Mouse (Mus musculus) limb, embryonic 13.5 days (tissue): ENCODE results near the gene Polr3h. TPM values are rescaled to one million over a fixed set of nuclear protein-coding genes. Genes with fewer than 3 reads are reported as not detected.

ENCODE experiments used
- ATAC-seq: fragments of 200-750 bp; cut with Nextera tagmentation; 2 replicates; pipeline ENCODE4 v1.8.0; 2017; ENCODE audit warnings: low read depth, moderate number of reproducible peaks, moderate TSS enrichment; ENCODE audit not compliant: low FRiP score
- H3K27ac ChIP-seq: fragments of 300-500 bp; sonication (generic); 2 replicates; pipeline ENCODE4 v1.5.1; 2015; ENCODE audit warnings: inconsistent platforms, mild to moderate bottlenecking, moderate library complexity
- H3K27me3 ChIP-seq: fragments of 300-500 bp; sonication (generic); 2 replicates; pipeline ENCODE4 v1.6.1; 2015; ENCODE audit warnings: mild to moderate bottlenecking, inconsistent platforms
- H3K36me3 ChIP-seq: fragments of 300-500 bp; sonication (generic); 2 replicates; pipeline ENCODE4 v1.6.1; 2015; ENCODE audit warnings: inconsistent platforms, mild to moderate bottlenecking, moderate library complexity
- H3K4me1 ChIP-seq: fragments of 300-500 bp; sonication (generic); 2 replicates; pipeline ENCODE4 v1.6.1; 2015; ENCODE audit warnings: inconsistent platforms
- H3K4me2 ChIP-seq: fragments of 300-500 bp; sonication (generic); replicated peaks from 2 replicates; pipeline ENCODE4 v1.6.1; 2015; ENCODE audit warnings: inconsistent platforms, mild to moderate bottlenecking, moderate library complexity
- H3K4me3 ChIP-seq: fragments of 300-500 bp; sonication (generic); 2 replicates; pipeline ENCODE4 v1.5.1; 2015; ENCODE audit warnings: moderate library complexity, mild to moderate bottlenecking, inconsistent platforms
- H3K9ac ChIP-seq: fragments of 300-500 bp; sonication (generic); 2 replicates; pipeline ENCODE4 v1.6.1; 2015; ENCODE audit warnings: mild to moderate bottlenecking, inconsistent platforms
- H3K9me3 ChIP-seq: fragments of 300-500 bp; sonication (generic); 2 replicates; pipeline ENCODE4 v1.6.1; 2016; ENCODE audit warnings: inconsistent platforms
- WGBS: fragments of 180-500 bp; shearing (Covaris S2); methylation state at CpG from one replicate; pipeline ENCODE4 v1.1.7; 2015; 5-methylcytosine and 5-hydroxymethylcytosine counted together
- polyA plus RNA-seq: library from polyadenylated mRNA; unstranded; fragments of >200 nt; fragmentation: Nextera tagmentation; extraction: Ambion mirVana; gene quantifications from 2 replicates; pipeline ENCODE4 v1.2.1, GENCODE M21; 2015

The Polr3h gene
- polyA plus RNA-seq, 1 experiment from 2014 or later: 57.9 TPM

DNA sequence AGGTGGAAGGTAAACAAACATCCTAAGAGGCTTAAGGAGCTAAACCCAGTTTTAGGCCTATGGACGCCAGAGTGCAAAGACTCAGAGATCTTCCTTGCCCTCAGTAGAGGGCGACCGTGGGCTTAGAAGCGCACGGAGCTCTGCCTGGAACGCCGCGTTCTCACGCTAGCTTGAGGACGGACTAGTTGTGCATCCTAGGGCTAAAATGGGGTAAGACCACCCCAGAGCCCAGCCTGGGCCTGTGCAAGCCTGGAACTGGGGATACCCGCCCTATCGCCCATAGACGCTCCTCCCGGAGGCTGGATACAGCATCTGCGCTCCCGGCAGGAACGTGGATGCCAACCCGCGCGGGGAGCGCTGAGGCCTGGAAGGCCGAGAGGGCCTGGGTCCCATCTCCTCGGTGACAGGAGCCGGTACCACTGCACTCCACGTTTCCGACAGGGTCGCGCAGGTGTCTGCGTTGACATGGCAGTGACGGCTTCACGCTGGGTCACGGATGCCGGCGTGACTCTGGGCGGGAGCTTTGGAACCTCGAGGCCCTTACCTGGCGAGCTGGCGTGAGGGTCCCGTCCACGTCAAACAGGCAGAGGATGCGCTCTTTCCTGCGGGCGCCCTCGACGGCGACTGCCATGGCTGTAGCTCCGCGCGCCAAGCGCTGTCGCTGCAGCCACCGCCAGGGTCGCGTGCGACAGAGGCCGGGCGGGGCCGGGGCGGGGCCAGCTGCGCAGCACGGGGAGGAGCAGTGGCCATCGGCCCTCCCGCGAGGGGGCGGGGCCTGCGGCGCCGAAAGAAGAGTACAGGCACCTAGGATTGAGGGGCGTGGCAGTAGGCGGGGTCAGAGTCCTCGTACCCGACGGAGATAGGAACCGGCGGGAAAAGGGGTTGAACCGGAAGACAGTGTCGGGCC, 34.4 kb upstream of the Polr3h start, which contains the start of gene Pmm1:
Gene Pmm1, minus strand, starts transcription at position 760 of the 907 bp plus-strand sequence.
- Histone ChIP-seq H3K4me2 (peak within 1 kb of the TSS; percentile 100), H3K27ac (peak within 1 kb of the TSS; percentile 67), H3K9me3 (no peaks in the 10 kb centered on the region), H3K27me3 (no peaks in the 10 kb centered on the region), H3K9ac (peak within 1 kb of the TSS; percentile 81), H3K36me3 (peaks cover 3% of the 10 kb centered on the region; the same call in 1 of the 2 replicates), H3K4me3 (peak within 1 kb of the TSS; percentile 71), H3K4me1 (0 out of 2 replicates have a peak, but pooled peaks cover 5% of the 10 kb centered on the region)
- peak; percentile 95 for ATAC-seq
- under 1% methylated on average over 72 of the region's 77 CpGs for WGBS

DNA sequence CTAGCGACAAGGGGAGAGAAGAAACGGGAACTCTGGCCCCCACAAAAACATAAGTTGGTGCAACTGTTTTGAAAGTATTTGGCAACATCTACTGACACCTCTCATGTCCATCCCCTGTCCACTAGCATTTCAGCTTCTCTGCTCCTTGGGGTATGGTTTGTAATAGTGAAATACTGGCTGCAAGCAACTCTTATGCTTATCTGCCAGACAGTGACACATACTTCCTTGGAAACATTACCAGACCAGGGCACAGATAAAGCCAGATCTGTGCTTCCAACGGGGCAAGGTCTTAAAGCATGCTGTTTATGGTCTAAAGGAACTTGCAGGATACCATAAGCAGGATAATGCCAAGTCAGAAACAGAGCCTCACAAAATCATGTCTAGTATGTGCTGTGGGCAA, 32.9 kb upstream of the Polr3h start:
- WGBS: 81% methylated on average over 3 of the region's 3 CpGs
- Histone ChIP-seq H3K27ac (no peak overlapping the region), H3K27me3 (no peaks in the 10 kb centered on the region), H3K36me3 (peaks cover 18% of the 10 kb centered on the region), H3K9ac (peak overlapping the region; percentile 19; the same call in 1 of the 2 replicates), H3K9me3 (no peaks in the 10 kb centered on the region), H3K4me3 (no peak overlapping the region), H3K4me2 (no peak overlapping the region), H3K4me1 (0 out of 2 replicates have a peak, but pooled peaks cover 5% of the 10 kb centered on the region)
- ATAC-seq: no peak

GRCm38 (mm10) chr15:81957598-81957997, 31.6 kb upstream of the Polr3h start:
- 82% methylated on average over 11 of the region's 11 CpGs for WGBS

GRCm38 (mm10) chr15:81956457-81956856, 30.4 kb upstream of the Polr3h start:
- Histone ChIP-seq H3K27ac (no peak overlapping the region), H3K4me2 (no peak overlapping the region), H3K27me3 (no peaks in the 10 kb centered on the region), H3K36me3 (peaks cover 29% of the 10 kb centered on the region), H3K4me1 (0 out of 2 replicates have a peak, but pooled peaks cover 5% of the 10 kb centered on the region), H3K9ac (no peak overlapping the region), H3K9me3 (no peaks in the 10 kb centered on the region), H3K4me3 (no peak overlapping the region)
- ATAC-seq: no peak
- 61% methylated on average over 8 of the region's 8 CpGs for WGBS

More at GRCm38 (mm10) chr15:81957598-81957997, 31.6 kb upstream of the Polr3h start:
- H3K27ac ChIP-seq: no peak overlapping the region
- H3K4me1 ChIP-seq: 0 out of 2 replicates have a peak, but pooled peaks cover 5% of the 10 kb centered on the region
- H3K36me3 ChIP-seq: peaks cover 19% of the 10 kb centered on the region
- H3K9me3 ChIP-seq: no peaks in the 10 kb centered on the region
- no peaks in the 10 kb centered on the region for H3K27me3 ChIP-seq
- H3K4me3 ChIP-seq: no peak overlapping the region
- no peak for ATAC-seq
- H3K9ac ChIP-seq: peak overlapping the region; percentile 43; the same call in 1 of the 2 replicates
- H3K4me2 ChIP-seq: no peak overlapping the region

GRCm38 (mm10) chr15:81955414-81955813, 29.4 kb upstream of the Polr3h start:
- Histone ChIP-seq H3K4me1 (0 out of 2 replicates have a peak, but pooled peaks cover 5% of the 10 kb centered on the region), H3K36me3 (peaks cover 36% of the 10 kb centered on the region), H3K27me3 (no peaks in the 10 kb centered on the region), H3K9ac (no peak overlapping the region), H3K9me3 (no peaks in the 10 kb centered on the region), H3K4me3 (no peak overlapping the region), H3K27ac (no peak overlapping the region), H3K4me2 (no peak overlapping the region)
- 96% methylated on average over 15 of the region's 15 CpGs for WGBS
- no peak for ATAC-seq

- 90% methylated on average over 6 of the region's 6 CpGs for WGBS
- Histone ChIP-seq H3K36me3 (peaks cover 36% of the 10 kb centered on the region), H3K27me3 (no peaks in the 10 kb centered on the region), H3K4me1 (0 out of 2 replicates have a peak, but pooled peaks cover 2% of the 10 kb centered on the region), H3K9ac (no peak overlapping the region), H3K4me3 (no peak overlapping the region), H3K9me3 (no peaks in the 10 kb centered on the region), H3K4me2 (no peak overlapping the region), H3K27ac (no peak overlapping the region)
- no peak for ATAC-seq
Measured at GRCm38 (mm10) chr15:81954716-81955115, 28.7 kb upstream of the Polr3h start.

GRCm38 (mm10) chr15:81954151-81954583, 28.1 kb upstream of the Polr3h start:
- Histone ChIP-seq H3K27me3 (no peaks in the 10 kb centered on the region), H3K4me3 (no peak overlapping the region), H3K36me3 (peaks cover 39% of the 10 kb centered on the region), H3K4me1 (no peaks in the 10 kb centered on the region), H3K4me2 (no peak overlapping the region), H3K9me3 (no peaks in the 10 kb centered on the region), H3K9ac (no peak overlapping the region), H3K27ac (no peak overlapping the region)
- ATAC-seq: no peak
- WGBS: 96% methylated on average over 9 of the region's 9 CpGs

DNA sequence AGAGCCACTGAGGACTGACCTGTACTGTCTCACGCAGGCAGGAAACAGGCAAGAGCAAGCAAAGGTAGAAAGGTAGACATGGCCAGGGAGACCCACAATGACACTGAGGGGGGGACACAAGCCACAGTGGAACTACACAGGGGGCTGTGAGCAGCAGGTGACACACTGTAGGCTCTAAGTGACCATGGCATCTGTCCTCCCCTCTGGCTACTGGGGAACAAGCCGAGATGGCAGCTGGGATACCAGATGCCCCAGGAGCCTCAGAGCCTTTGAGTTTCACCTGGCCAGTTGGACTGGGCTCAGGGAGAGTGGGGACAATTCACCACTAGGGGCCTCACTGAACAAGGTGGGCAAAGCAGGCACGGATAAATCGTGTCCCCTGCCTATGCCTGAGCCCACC, 26.3 kb upstream of the Polr3h start:
- no peak for ATAC-seq
- Histone ChIP-seq H3K4me1 (no peaks in the 10 kb centered on the region), H3K9ac (no peak overlapping the region), H3K4me2 (no peak overlapping the region), H3K4me3 (no peak overlapping the region), H3K36me3 (peaks cover 40% of the 10 kb centered on the region), H3K27me3 (no peaks in the 10 kb centered on the region), H3K9me3 (no peaks in the 10 kb centered on the region), H3K27ac (no peak overlapping the region)
- 69% methylated on average over 4 of the region's 4 CpGs for WGBS

DNA sequence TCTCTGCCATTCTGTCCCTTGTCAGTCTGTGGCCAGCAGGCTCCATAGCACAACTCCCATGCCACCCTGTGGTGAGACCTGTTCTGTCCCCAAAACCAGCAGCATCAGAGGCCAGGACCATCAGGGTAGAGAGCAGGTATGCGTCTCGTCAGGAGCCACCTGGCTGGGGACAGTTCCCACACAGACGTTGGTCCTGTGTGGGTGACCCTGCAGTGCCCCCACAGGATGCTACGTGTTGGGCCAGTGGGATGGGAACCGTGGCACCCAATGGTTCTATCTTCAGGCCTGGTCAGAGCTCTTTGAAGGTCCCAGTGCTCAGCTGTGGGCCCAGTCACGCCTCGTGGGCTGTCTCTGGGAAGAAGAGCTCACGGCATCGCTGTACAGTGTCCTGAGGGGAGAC, 25.1 kb upstream of the Polr3h start:
- H3K36me3 ChIP-seq: peaks cover 40% of the 10 kb centered on the region
- 84% methylated on average over 9 of the region's 9 CpGs for WGBS
- no peak overlapping the region for H3K27ac ChIP-seq

GRCm38 (mm10) chr15:81950716-81951115, 24.7 kb upstream of the Polr3h start:
- Histone ChIP-seq H3K36me3 (peaks cover 40% of the 10 kb centered on the region), H3K27me3 (no peaks in the 10 kb centered on the region), H3K4me3 (no peak overlapping the region), H3K9me3 (no peaks in the 10 kb centered on the region), H3K4me2 (no peak overlapping the region), H3K27ac (no peak overlapping the region), H3K4me1 (no peaks in the 10 kb centered on the region), H3K9ac (no peak overlapping the region)
- ATAC-seq: no peak
- WGBS: 83% methylated on average over 5 of the region's 5 CpGs

More for the DNA sequence above, 25.1 kb upstream of the Polr3h start:
- Histone ChIP-seq H3K4me1 (no peaks in the 10 kb centered on the region), H3K27me3 (no peaks in the 10 kb centered on the region), H3K4me3 (no peak overlapping the region), H3K9ac (no peak overlapping the region), H3K4me2 (no peak overlapping the region), H3K9me3 (no peaks in the 10 kb centered on the region)
- no peak for ATAC-seq

DNA sequence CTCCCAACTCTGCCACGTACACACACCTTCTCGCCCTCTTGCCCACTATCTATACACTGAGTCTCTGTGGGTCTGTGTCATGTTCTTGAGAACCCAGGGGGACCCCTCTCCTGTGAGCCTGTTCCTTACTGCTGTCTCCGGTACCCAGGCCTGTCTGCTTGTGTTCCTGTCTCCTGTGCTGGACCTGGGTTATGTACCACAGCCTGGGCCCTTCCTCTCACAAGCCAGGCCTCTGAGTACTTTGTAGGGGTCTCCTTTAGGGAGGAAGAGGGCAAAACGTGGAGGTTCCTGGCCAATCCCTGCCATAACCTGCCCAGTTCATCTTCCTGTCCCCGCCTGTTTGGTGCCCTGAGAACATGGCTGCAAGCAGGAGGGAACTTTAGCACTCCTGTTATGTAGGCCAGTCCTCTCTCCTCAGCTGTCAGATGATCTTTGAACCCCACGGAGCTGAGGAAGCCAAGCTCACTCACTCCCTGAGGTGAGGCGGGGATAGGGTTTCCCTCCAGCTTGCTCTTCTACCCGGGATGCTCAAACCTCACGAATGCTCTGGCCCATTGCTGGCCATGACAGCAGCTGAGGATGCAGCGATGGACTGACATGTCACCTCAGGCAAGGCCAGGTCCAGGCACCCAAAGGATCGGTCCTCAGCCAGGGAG, 23.6 kb upstream of the Polr3h start:
- H3K4me2 ChIP-seq: no peak overlapping the region
- ATAC-seq: no peak
- H3K36me3 ChIP-seq: peaks cover 29% of the 10 kb centered on the region
- no peak overlapping the region for H3K4me3 ChIP-seq
- no peak overlapping the region for H3K9ac ChIP-seq
- no peaks in the 10 kb centered on the region for H3K4me1 ChIP-seq
- WGBS: 69% methylated on average over 11 of the region's 11 CpGs
- H3K9me3 ChIP-seq: no peaks in the 10 kb centered on the region
- H3K27ac ChIP-seq: no peak overlapping the region
- H3K27me3 ChIP-seq: no peaks in the 10 kb centered on the region

- peaks cover 24% of the 10 kb centered on the region for H3K36me3 ChIP-seq
- H3K27me3 ChIP-seq: no peaks in the 10 kb centered on the region
- no peak overlapping the region for H3K9ac ChIP-seq
- H3K9me3 ChIP-seq: no peaks in the 10 kb centered on the region
- no peak overlapping the region for H3K4me3 ChIP-seq
- no peak for ATAC-seq
- H3K4me2 ChIP-seq: no peak overlapping the region
- WGBS: 86% methylated on average over 10 of the region's 10 CpGs
- H3K27ac ChIP-seq: no peak overlapping the region
- no peaks in the 10 kb centered on the region for H3K4me1 ChIP-seq
Measured at GRCm38 (mm10) chr15:81949076-81949475, 23.0 kb upstream of the Polr3h start.
